Mouse (Mus musculus) liver, postnatal 0 days (tissue): ENCODE data around the gene Ttc38.

Source experiments
- CTCF ChIP-seq: sonication (generic); IDR thresholded peaks from 2 replicates; pipeline ENCODE4 v1.5.1; 2016; ENCODE audit warnings: antibody characterized with exemption, low read depth
- EP300 ChIP-seq: IDR thresholded peaks from 2 replicates; pipeline ENCODE4 v1.6.1; 2016; ENCODE audit warnings: antibody characterized with exemption, low read depth, mild to moderate bottlenecking

DNA sequence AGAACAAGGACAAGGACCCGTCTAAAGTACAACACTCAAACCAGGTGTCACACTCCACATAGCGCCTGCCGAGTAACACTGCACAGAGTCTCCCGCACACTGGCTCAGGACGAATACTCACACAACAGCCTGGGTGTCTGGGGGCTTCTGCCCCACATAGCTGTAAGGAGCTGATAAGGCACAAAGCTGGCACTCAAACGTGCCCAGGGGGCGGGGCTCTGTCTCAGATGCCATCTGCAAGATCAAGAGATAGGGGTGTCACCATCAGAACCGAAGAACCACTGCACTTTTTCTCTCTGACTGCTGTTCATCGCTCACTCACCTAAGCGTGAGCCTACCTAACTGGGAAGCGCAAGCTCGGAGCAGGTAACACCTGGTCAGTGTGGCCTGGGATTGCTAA lies 23.0 kb upstream of the Ttc38 start:
- no peak for TF ChIP-seq EP300
- TF ChIP-seq CTCF = no peak
